Mouse (Mus musculus) intestine, embryonic 16.5 days (tissue): ENCODE data around the gene Fastk. TPM values are rescaled to one million over a fixed set of nuclear protein-coding genes. Genes with fewer than 3 reads are reported as not detected.

Experiments used
- ATAC-seq: fragments of 200-750 bp; cut with Nextera tagmentation; 2 replicates; pipeline ENCODE4 v1.8.0; 2017; ENCODE audit warnings: moderate TSS enrichment, moderate library complexity
- H3K27ac ChIP-seq: fragments of 300-500 bp; sonication (generic); 2 replicates; pipeline ENCODE4 v1.5.1; 2014; ENCODE audit warnings: mild to moderate bottlenecking, low read length
- H3K27me3 ChIP-seq: fragments of 300-500 bp; sonication (generic); replicated peaks from 2 replicates; pipeline ENCODE4 v1.6.1; 2014; ENCODE audit warnings: low read length, control low read depth, mixed read lengths; ENCODE audit not compliant: control insufficient read depth, insufficient read depth
- H3K36me3 ChIP-seq: fragments of 300-500 bp; sonication (generic); 2 replicates; pipeline ENCODE4 v1.6.1; 2014; ENCODE audit warnings: low read length, control low read depth; ENCODE audit not compliant: control insufficient read depth, insufficient read depth
- H3K4me1 ChIP-seq: fragments of 300-500 bp; sonication (generic); 2 replicates; pipeline ENCODE4 v1.6.1; 2014; ENCODE audit warnings: low read length, control low read depth, mixed read lengths; ENCODE audit not compliant: control insufficient read depth, insufficient read depth
- H3K4me2 ChIP-seq: fragments of 300-500 bp; sonication (generic); 2 replicates; pipeline ENCODE4 v1.6.1; 2014; ENCODE audit warnings: low read depth, low read length, control low read depth
- H3K4me3 ChIP-seq: fragments of 300-500 bp; sonication (generic); 2 replicates; pipeline ENCODE4 v1.5.1; 2014; ENCODE audit warnings: mild to moderate bottlenecking, low read length
- H3K9ac ChIP-seq: fragments of 300-500 bp; sonication (generic); 2 replicates; pipeline ENCODE4 v1.6.1; 2014; ENCODE audit warnings: low read depth, low read length
- H3K9me3 ChIP-seq: fragments of 300-500 bp; sonication (generic); 2 replicates; pipeline ENCODE4 v1.6.1; 2016; ENCODE audit warnings: low read length, control low read depth; ENCODE audit not compliant: control insufficient read depth
- WGBS: fragments of 180-500 bp; shearing (Covaris S2); extraction: QIAGEN DNeasy Blood & Tissue Kit; methylation state at CpG from one replicate; pipeline ENCODE4 v1.1.7; 2014; 5-methylcytosine and 5-hydroxymethylcytosine counted together
- polyA plus RNA-seq: library from polyadenylated mRNA; unstranded; fragments of >200 nt; fragmentation: Nextera tagmentation; extraction: Ambion mirVana; gene quantifications from 2 replicates; pipeline ENCODE4 v1.2.1, GENCODE M21; 2015

Fastk gene
- polyA plus RNA-seq, 1 experiment from 2014 or later = 113 TPM

- WGBS = 61% methylated on average over 6 of the region's 7 CpGs
- Histone ChIP-seq H3K9ac (no peak overlapping the region), H3K27me3 (peaks cover 7% of the 10 kb centered on the region; the same call in 1 of the 2 replicates), H3K4me3 (no peak overlapping the region), H3K9me3 (no peaks in the 10 kb centered on the region), H3K4me1 (peaks cover 42% of the 10 kb centered on the region), H3K36me3 (no peaks in the 10 kb centered on the region), H3K27ac (no peak overlapping the region), H3K4me2 (no peak overlapping the region)
- no peak for ATAC-seq
These were observed 56.0 kb downstream of the Fastk start for GRCm38 (mm10) chr5:24389011-24389657.

Other genes starting within 250 kb of the Fastk start
- gene Kcnh2, start 93.7 kb downstream of the Fastk start, polyA plus RNA-seq = 3.1 and 5.8 TPM in 2 replicates
- 7.0 and 7.7 TPM in 2 replicates for gene Nos3, start 80.5 kb downstream of the Fastk start, polyA plus RNA-seq
- 1.7 and 2.0 TPM in 2 replicates for gene Atg9b, start 53.1 kb downstream of the Fastk start, polyA plus RNA-seq
- 89.8 and 91.3 TPM in 2 replicates for gene Abcb8, start 51.6 kb downstream of the Fastk start, polyA plus RNA-seq
- gene Asic3, start 31.9 kb downstream of the Fastk start, polyA plus RNA-seq = 0.12 and 0.57 TPM in 2 replicates
- gene Cdk5, start 21.8 kb downstream of the Fastk start, polyA plus RNA-seq = 37.0 and 38.1 TPM in 2 replicates
- 52.7 and 59.2 TPM in 2 replicates for gene Slc4a2, start 21.4 kb downstream of the Fastk start, polyA plus RNA-seq
- 28.5 and 28.7 TPM in 2 replicates for gene Tmub1, start 2.6 kb upstream of the Fastk start, polyA plus RNA-seq
- gene Agap3, start 6.9 kb upstream of the Fastk start, polyA plus RNA-seq = 10.2 and 10.7 TPM in 2 replicates
- gene Gbx1, start 81.9 kb upstream of the Fastk start, polyA plus RNA-seq = 0.04 TPM in 1 of 2 replicates, not detected in the other
- 0.16 and 0.29 TPM in 2 replicates for gene Asb10, start 95.7 kb upstream of the Fastk start, polyA plus RNA-seq
- not detected in 2 replicates for gene 4931409K22Rik, start 111.5 kb upstream of the Fastk start, polyA plus RNA-seq
- gene Abcf2, start 132.2 kb upstream of the Fastk start, polyA plus RNA-seq = 75.0 and 82.7 TPM in 2 replicates
- 16.3 and 18.0 TPM in 2 replicates for gene Chpf2, start 141.5 kb upstream of the Fastk start, polyA plus RNA-seq
- gene Smarcd3, start 179.1 kb upstream of the Fastk start, polyA plus RNA-seq = 9.5 and 10.0 TPM in 2 replicates
- gene Nub1, start 240.2 kb upstream of the Fastk start, polyA plus RNA-seq = 26.7 and 28.1 TPM in 2 replicates